Mouse (Mus musculus) ovary, postnatal 10 days (tissue): ENCODE measurements around the gene 1700001J03Rik.
"Not testable (repeated sequence)": the region's sequence is repeated elsewhere in the genome, so short reads cannot be mapped to it uniquely, and the experiment has no call there.

Experiments
- DNase-seq: peaks from one replicate; pipeline ENCODE4 v3.0.0; 2022; ENCODE audit warnings: low spot score

The 1700001J03Rik gene

GRCm38 (mm10) chr5:146188144-146188543 lies 3.0 kb upstream of the 1700001J03Rik start:
- no peak for DNase-seq

GRCm38 (mm10) chr5:146187441-146187840 lies 2.3 kb upstream of the 1700001J03Rik start:
- peak; percentile 19 for DNase-seq

GRCm38 (mm10) chr5:146172744-146173143 lies 12.4 kb downstream of the 1700001J03Rik start:
- not testable (repeated sequence) for DNase-seq

GRCm38 (mm10) chr5:146170621-146171020 lies 14.5 kb downstream of the 1700001J03Rik start, which contains the start of gene Gm6309:
Gm6309 (minus strand) TSS chr5:146170721.
- DNase-seq = not testable (repeated sequence)

GRCm38 (mm10) chr5:146160439-146160838 lies 24.7 kb downstream of the 1700001J03Rik start, which contains the start of gene Gm5565:
Gm5565 (minus strand) TSS chr5:146160539.
- not testable (repeated sequence) for DNase-seq

GRCm38 (mm10) chr5:146158326-146158725 lies 26.8 kb downstream of the 1700001J03Rik start:
- not testable (repeated sequence) for DNase-seq

- DNase-seq = no peak
These were observed 34.6 kb downstream of the 1700001J03Rik start for GRCm38 (mm10) chr5:146150454-146150853.

- no peak for DNase-seq
These were observed 37.2 kb downstream of the 1700001J03Rik start for GRCm38 (mm10) chr5:146147903-146148302.
